Mouse (Mus musculus) heart, embryonic 11.5 days (tissue): ENCODE measurements around the gene Fn1. TPM values are rescaled to one million over a fixed set of nuclear protein-coding genes. Genes with fewer than 3 reads are reported as not detected.

ENCODE experiments used
- ATAC-seq: fragments of 200-750 bp; cut with Nextera tagmentation; replicated peaks from 2 replicates; pipeline ENCODE4 v1.8.0; 2017; ENCODE audit warnings: moderate library complexity; ENCODE audit not compliant: insufficient number of reproducible peaks, low FRiP score, low TSS enrichment
- H3K27ac ChIP-seq: fragments of 300-500 bp; sonication (generic); 2 replicates; pipeline ENCODE4 v1.5.1; 2014; ENCODE audit warnings: mild to moderate bottlenecking, low read depth, low read length
- H3K27me3 ChIP-seq: fragments of 300-500 bp; sonication (generic); 2 replicates; pipeline ENCODE4 v1.6.1; 2014; ENCODE audit warnings: mild to moderate bottlenecking, low read length, mixed read lengths; ENCODE audit not compliant: control insufficient read depth, insufficient read depth
- H3K36me3 ChIP-seq: fragments of 300-500 bp; sonication (generic); 2 replicates; pipeline ENCODE4 v1.6.1; 2014; ENCODE audit warnings: mild to moderate bottlenecking, low read length, moderate library complexity, mixed read lengths; ENCODE audit not compliant: control insufficient read depth, insufficient read depth
- H3K4me1 ChIP-seq: fragments of 300-500 bp; sonication (generic); 2 replicates; pipeline ENCODE4 v1.6.1; 2014; ENCODE audit warnings: low read length; ENCODE audit not compliant: control insufficient read depth, insufficient read depth
- H3K4me2 ChIP-seq: fragments of 300-500 bp; sonication (generic); 2 replicates; pipeline ENCODE4 v1.6.1; 2014; ENCODE audit warnings: mild to moderate bottlenecking, moderate library complexity
- H3K4me3 ChIP-seq: fragments of 300-500 bp; sonication (generic); 2 replicates; pipeline ENCODE4 v1.5.1; 2014; ENCODE audit warnings: low read depth, low read length
- H3K9ac ChIP-seq: fragments of 300-500 bp; sonication (generic); 2 replicates; pipeline ENCODE4 v1.6.1; 2014; ENCODE audit warnings: mild to moderate bottlenecking, low read depth, low read length, moderate library complexity
- H3K9me3 ChIP-seq: fragments of 300-500 bp; sonication (generic); replicated peaks from 2 replicates; pipeline ENCODE4 v1.6.1; 2016; ENCODE audit warnings: low read length; ENCODE audit not compliant: control insufficient read depth
- WGBS: fragments of 180-500 bp; shearing (Covaris S2); extraction: QIAGEN DNeasy Blood & Tissue Kit; methylation state at CpG from one replicate; pipeline ENCODE4 v1.1.7; 2014; ENCODE audit not compliant: insufficient replicate concordance; 5-methylcytosine and 5-hydroxymethylcytosine counted together
- polyA plus RNA-seq: library from polyadenylated mRNA; unstranded; fragments of >200 nt; fragmentation: Nextera tagmentation; extraction: Ambion mirVana; gene quantifications from 2 replicates; pipeline ENCODE4 v1.2.1, GENCODE M21; 2014

Gene Fn1
- polyA plus RNA-seq, 1 experiment from 2014 or later: 332 TPM

- Histone ChIP-seq H3K9me3 (no peaks in the 10 kb centered on the region), H3K9ac (no peak overlapping the region), H3K4me1 (no peaks in the 10 kb centered on the region), H3K27ac (no peak overlapping the region), H3K4me2 (no peak overlapping the region), H3K36me3 (peaks cover 65% of the 10 kb centered on the region), H3K27me3 (no peaks in the 10 kb centered on the region), H3K4me3 (no peak overlapping the region)
- ATAC-seq: no peak
- WGBS: 91% methylated on average over 8 of the region's 8 CpGs
These were observed 46.2 kb downstream of the Fn1 start for GRCm38 (mm10) chr1:71606600-71607325.

- Histone ChIP-seq H3K36me3 (peaks cover 61% of the 10 kb centered on the region), H3K4me3 (no peak overlapping the region), H3K9ac (no peak overlapping the region), H3K9me3 (no peaks in the 10 kb centered on the region), H3K27me3 (no peaks in the 10 kb centered on the region), H3K4me2 (no peak overlapping the region), H3K27ac (no peak overlapping the region), H3K4me1 (no peaks in the 10 kb centered on the region)
- WGBS: 78% methylated on average over 2 of the region's 2 CpGs
- ATAC-seq: no peak
These were observed 47.2 kb downstream of the Fn1 start for GRCm38 (mm10) chr1:71605751-71606150.

GRCm38 (mm10) chr1:71595365-71595764, 57.6 kb downstream of the Fn1 start:
- Histone ChIP-seq H3K9ac (no peak overlapping the region), H3K4me3 (no peak overlapping the region), H3K27ac (no peak overlapping the region), H3K4me2 (no peak overlapping the region), H3K27me3 (no peaks in the 10 kb centered on the region), H3K36me3 (peaks cover 62% of the 10 kb centered on the region), H3K4me1 (no peaks in the 10 kb centered on the region), H3K9me3 (no peaks in the 10 kb centered on the region)
- WGBS: 83% methylated on average over 4 of the region's 4 CpGs
- ATAC-seq: no peak

GRCm38 (mm10) chr1:71594268-71594667, 58.7 kb downstream of the Fn1 start:
- no peak overlapping the region for H3K4me3 ChIP-seq
- H3K9ac ChIP-seq: no peak overlapping the region
- no peak overlapping the region for H3K27ac ChIP-seq
- no peaks in the 10 kb centered on the region for H3K27me3 ChIP-seq
- no peak for ATAC-seq
- WGBS: 84% methylated on average over 2 of the region's 2 CpGs
- no peak overlapping the region for H3K4me2 ChIP-seq
- no peaks in the 10 kb centered on the region for H3K9me3 ChIP-seq
- no peaks in the 10 kb centered on the region for H3K4me1 ChIP-seq
- peaks cover 64% of the 10 kb centered on the region for H3K36me3 ChIP-seq

- Histone ChIP-seq H3K9ac (no peak overlapping the region), H3K4me2 (no peak overlapping the region), H3K36me3 (peaks cover 61% of the 10 kb centered on the region), H3K4me3 (no peak overlapping the region), H3K9me3 (no peaks in the 10 kb centered on the region), H3K4me1 (no peaks in the 10 kb centered on the region), H3K27ac (no peak overlapping the region), H3K27me3 (no peaks in the 10 kb centered on the region)
- 87% methylated on average over 9 of the region's 9 CpGs for WGBS
- no peak; the same call in 1 of the 2 replicates for ATAC-seq
These were observed 59.8 kb downstream of the Fn1 start for GRCm38 (mm10) chr1:71593184-71593583.

- no peaks in the 10 kb centered on the region for H3K9me3 ChIP-seq
- H3K27me3 ChIP-seq: no peaks in the 10 kb centered on the region
- 93% methylated on average over 11 of the region's 11 CpGs for whole genome bisulfite sequencing
- no peak overlapping the region for H3K4me2 ChIP-seq
- H3K4me1 ChIP-seq: no peaks in the 10 kb centered on the region
- H3K27ac ChIP-seq: no peak overlapping the region
- no peak overlapping the region for H3K4me3 ChIP-seq
- peaks cover 62% of the 10 kb centered on the region for H3K36me3 ChIP-seq
- no peak overlapping the region for H3K9ac ChIP-seq
- no peak for ATAC-seq
These were observed 63.0 kb downstream of the Fn1 start for GRCm38 (mm10) chr1:71590038-71590437.

GRCm38 (mm10) chr1:71586658-71587057, 66.3 kb downstream of the Fn1 start:
- peaks cover 44% of the 10 kb centered on the region for H3K36me3 ChIP-seq
- no peak overlapping the region for H3K4me3 ChIP-seq
- H3K9ac ChIP-seq: no peak overlapping the region
- H3K4me1 ChIP-seq: no peaks in the 10 kb centered on the region
- no peak overlapping the region for H3K4me2 ChIP-seq
- no peaks in the 10 kb centered on the region for H3K27me3 ChIP-seq
- H3K27ac ChIP-seq: no peak overlapping the region
- H3K9me3 ChIP-seq: no peaks in the 10 kb centered on the region
- no peak for ATAC-seq
- WGBS: 91% methylated on average over 7 of the region's 7 CpGs

GRCm38 (mm10) chr1:71583900-71584299, 69.1 kb downstream of the Fn1 start:
- no peaks in the 10 kb centered on the region for H3K9me3 ChIP-seq
- H3K4me3 ChIP-seq: no peak overlapping the region
- peaks cover 28% of the 10 kb centered on the region for H3K36me3 ChIP-seq
- no peaks in the 10 kb centered on the region for H3K4me1 ChIP-seq
- ATAC-seq: no peak
- no peak overlapping the region for H3K9ac ChIP-seq
- H3K4me2 ChIP-seq: no peak overlapping the region
- H3K27me3 ChIP-seq: no peaks in the 10 kb centered on the region
- no peak overlapping the region for H3K27ac ChIP-seq
- WGBS: 82% methylated on average over 7 of the region's 7 CpGs

- ATAC-seq: no peak
- no peaks in the 10 kb centered on the region for H3K9me3 ChIP-seq
- no peaks in the 10 kb centered on the region for H3K27me3 ChIP-seq
- H3K4me3 ChIP-seq: no peak overlapping the region
- no peak overlapping the region for H3K9ac ChIP-seq
- no peak overlapping the region for H3K27ac ChIP-seq
- peaks cover 29% of the 10 kb centered on the region for H3K36me3 ChIP-seq
- H3K4me2 ChIP-seq: no peak overlapping the region
- WGBS: 92% methylated on average over 8 of the region's 8 CpGs
- no peaks in the 10 kb centered on the region for H3K4me1 ChIP-seq
These were observed 69.7 kb downstream of the Fn1 start for GRCm38 (mm10) chr1:71583302-71583701.
